Mouse (Mus musculus) lung, embryonic 14.5 days (tissue): ENCODE data around the gene Ankrd50. TPM values are rescaled to one million over a fixed set of nuclear protein-coding genes. Genes with fewer than 3 reads are reported as not detected.

Experiments used
- ATAC-seq: fragments of 200-750 bp; cut with Nextera tagmentation; 2 replicates; pipeline ENCODE4 v1.8.0; 2017; ENCODE audit warnings: mild to moderate bottlenecking, moderate TSS enrichment, moderate library complexity; ENCODE audit not compliant: insufficient read depth
- DNase-seq: peaks from one replicate; pipeline ENCODE4 v3.0.0-alpha.2; 2015
- H3K27ac ChIP-seq: fragments of 300-500 bp; sonication (generic); 2 replicates; pipeline ENCODE4 v1.5.1; 2014; ENCODE audit warnings: low read depth, mild to moderate bottlenecking, moderate library complexity
- H3K27me3 ChIP-seq: fragments of 300-500 bp; sonication (generic); 2 replicates; pipeline ENCODE4 v1.6.1; 2014; ENCODE audit warnings: low read length, control low read depth; ENCODE audit not compliant: insufficient read depth
- H3K36me3 ChIP-seq: fragments of 300-500 bp; sonication (generic); 2 replicates; pipeline ENCODE4 v1.6.1; 2014; ENCODE audit warnings: control low read depth; ENCODE audit not compliant: insufficient read depth
- H3K4me1 ChIP-seq: fragments of 300-500 bp; sonication (generic); 2 replicates; pipeline ENCODE4 v1.6.1; 2014; ENCODE audit warnings: antibody characterized with exemption, control low read depth; ENCODE audit not compliant: insufficient read depth
- H3K4me2 ChIP-seq: fragments of 300-500 bp; sonication (generic); 2 replicates; pipeline ENCODE4 v1.6.1; 2014; ENCODE audit warnings: mild to moderate bottlenecking
- H3K4me3 ChIP-seq: fragments of 300-500 bp; sonication (generic); 2 replicates; pipeline ENCODE4 v1.5.1; 2014; ENCODE audit warnings: low read depth, low read length
- H3K9ac ChIP-seq: fragments of 300-500 bp; sonication (generic); 2 replicates; pipeline ENCODE4 v1.6.1; 2014
- H3K9me3 ChIP-seq: fragments of 300-500 bp; sonication (generic); 2 replicates; pipeline ENCODE4 v1.6.1; 2016; ENCODE audit warnings: low read depth, low read length, control low read depth
- CTCF ChIP-seq: IDR thresholded peaks from 2 replicates; pipeline ENCODE4 v1.5.1; 2016; ENCODE audit warnings: antibody characterized with exemption, low read depth
- WGBS: fragments of 180-500 bp; shearing (Covaris S2); extraction: QIAGEN DNeasy Blood & Tissue Kit; methylation state at CpG from one replicate; pipeline ENCODE4 v1.1.7; 2014; 5-methylcytosine and 5-hydroxymethylcytosine counted together
- polyA plus RNA-seq: library from polyadenylated mRNA; unstranded; fragments of >200 nt; fragmentation: Nextera tagmentation; extraction: Ambion mirVana; gene quantifications from 2 replicates; pipeline ENCODE4 v1.2.1, GENCODE M21; 2014

Gene Ankrd50
- polyA plus RNA-seq, 1 experiment from 2014 or later: 24.8 TPM

GRCm38 (mm10) chr3:38501316-38501715 lies 16.7 kb upstream of the Ankrd50 start:
- DNase-seq (no peak), ATAC-seq (no peak)
- no peaks in the 10 kb centered on the region for H3K27me3 ChIP-seq
- no peaks in the 10 kb centered on the region for H3K4me1 ChIP-seq
- H3K27ac ChIP-seq: no peak overlapping the region
- no peak for TF ChIP-seq CTCF
- 70% methylated on average over 5 of the region's 5 CpGs for WGBS
- H3K4me3 ChIP-seq: no peak overlapping the region
- H3K9me3 ChIP-seq: no peaks in the 10 kb centered on the region
- H3K4me2 ChIP-seq: no peak overlapping the region
- no peaks in the 10 kb centered on the region for H3K36me3 ChIP-seq
- no peak overlapping the region for H3K9ac ChIP-seq

DNA sequence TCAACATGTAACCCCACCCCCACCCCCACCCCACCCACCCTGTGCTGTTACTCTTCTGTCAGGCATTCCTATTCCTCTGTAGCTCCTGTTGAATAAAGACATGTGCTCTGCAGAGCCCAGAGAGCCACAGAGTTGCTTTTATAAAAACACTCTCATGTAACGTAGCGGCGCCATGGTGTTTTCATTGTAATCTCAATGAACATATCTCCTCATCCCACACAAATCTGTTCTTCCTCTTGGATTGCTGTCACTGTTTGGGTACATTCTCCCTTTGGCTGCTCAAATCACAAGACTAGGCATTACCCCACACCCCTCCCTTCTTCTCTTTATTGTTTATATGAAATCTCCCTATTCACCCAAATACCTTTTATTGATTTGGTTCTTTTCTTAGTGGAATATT lies 13.9 kb upstream of the Ankrd50 start:
- H3K36me3 ChIP-seq: no peaks in the 10 kb centered on the region
- H3K4me1 ChIP-seq: no peaks in the 10 kb centered on the region
- H3K4me2 ChIP-seq: no peak overlapping the region
- H3K9me3 ChIP-seq: no peaks in the 10 kb centered on the region
- no peaks in the 10 kb centered on the region for H3K27me3 ChIP-seq
- 93% methylated on average over 3 of the region's 3 CpGs for WGBS
- no peak overlapping the region for H3K4me3 ChIP-seq
- ATAC-seq (no peak), DNase-seq (no peak)
- H3K27ac ChIP-seq: no peak overlapping the region
- TF ChIP-seq CTCF: no peak
- H3K9ac ChIP-seq: no peak overlapping the region

GRCm38 (mm10) chr3:38496795-38497385 lies 12.2 kb upstream of the Ankrd50 start:
- DNase-seq: no peak
- Histone ChIP-seq H3K4me1 (no peaks in the 10 kb centered on the region), H3K9me3 (no peaks in the 10 kb centered on the region), H3K4me3 (no peak overlapping the region), H3K9ac (no peak overlapping the region), H3K36me3 (no peaks in the 10 kb centered on the region), H3K4me2 (no peak overlapping the region), H3K27ac (no peak overlapping the region), H3K27me3 (no peaks in the 10 kb centered on the region)
- no peak for ATAC-seq
- TF ChIP-seq CTCF: no peak
- WGBS: 76% methylated on average over 3 of the region's 3 CpGs

- WGBS: 68% methylated on average over 3 of the region's 3 CpGs
Observed at GRCm38 (mm10) chr3:38491702-38492101, 7.1 kb upstream of the Ankrd50 start.

DNA sequence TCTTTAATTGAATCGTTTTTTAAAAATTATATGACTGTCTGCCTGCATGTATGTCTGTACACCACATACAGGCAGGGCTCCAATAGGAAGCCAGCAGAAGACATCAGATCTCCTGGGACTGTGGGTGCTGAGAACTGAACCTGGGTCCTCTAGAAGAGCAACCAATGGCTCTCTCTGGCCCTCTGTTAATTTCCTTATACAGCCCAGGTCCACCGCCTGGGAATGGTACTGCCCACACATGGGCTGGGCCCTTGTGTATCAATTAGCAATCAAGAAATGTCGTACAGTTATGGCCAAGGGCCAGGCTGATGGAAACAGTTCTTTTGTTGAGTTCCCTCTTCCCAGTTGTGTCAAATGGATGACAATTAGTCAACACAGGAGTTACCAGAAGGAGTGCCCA lies 6.6 kb upstream of the Ankrd50 start:
- Histone ChIP-seq H3K27ac (no peak overlapping the region), H3K27me3 (no peaks in the 10 kb centered on the region), H3K4me1 (no peaks in the 10 kb centered on the region), H3K4me2 (no peak overlapping the region), H3K9me3 (no peaks in the 10 kb centered on the region), H3K4me3 (no peak overlapping the region), H3K9ac (no peak overlapping the region), H3K36me3 (no peaks in the 10 kb centered on the region)
- ATAC-seq (no peak), DNase-seq (no peak)
- 75% methylated on average over 3 of the region's 3 CpGs for WGBS
- no peak for TF ChIP-seq CTCF

More at GRCm38 (mm10) chr3:38491702-38492101, 7.1 kb upstream of the Ankrd50 start:
- Histone ChIP-seq H3K27ac (no peak overlapping the region), H3K36me3 (no peaks in the 10 kb centered on the region), H3K4me3 (no peak overlapping the region), H3K27me3 (no peaks in the 10 kb centered on the region), H3K9me3 (no peaks in the 10 kb centered on the region), H3K4me2 (no peak overlapping the region), H3K4me1 (no peaks in the 10 kb centered on the region), H3K9ac (no peak overlapping the region)
- ATAC-seq (no peak), DNase-seq (peak; percentile 24)
- TF ChIP-seq CTCF: no peak

GRCm38 (mm10) chr3:38490720-38491119 lies 6.1 kb upstream of the Ankrd50 start:
- Histone ChIP-seq H3K9ac (no peak overlapping the region), H3K9me3 (no peaks in the 10 kb centered on the region), H3K4me2 (no peak overlapping the region), H3K4me3 (no peak overlapping the region), H3K27ac (no peak overlapping the region), H3K4me1 (no peaks in the 10 kb centered on the region), H3K27me3 (no peaks in the 10 kb centered on the region), H3K36me3 (no peaks in the 10 kb centered on the region)
- WGBS: 60% methylated on average over 2 of the region's 2 CpGs
- TF ChIP-seq CTCF: no peak
- ATAC-seq: no peak
- no peak for DNase-seq

GRCm38 (mm10) chr3:38485107-38485545 lies 482 bp upstream of the Ankrd50 start:
- ATAC-seq (peak; percentile 98), DNase-seq (no peak)
- Histone ChIP-seq H3K27ac (peak overlapping the region; percentile 68), H3K27me3 (no peaks in the 10 kb centered on the region), H3K4me3 (peak overlapping the region; percentile 88), H3K36me3 (peaks cover 17% of the 10 kb centered on the region; the same call in 1 of the 2 replicates), H3K9ac (peak overlapping the region; percentile 41; the same call in 1 of the 2 replicates), H3K4me2 (peak overlapping the region; percentile 72), H3K9me3 (no peaks in the 10 kb centered on the region), H3K4me1 (peaks cover 15% of the 10 kb centered on the region)
- 1% methylated on average over 26 of the region's 26 CpGs for WGBS
- TF ChIP-seq CTCF: no peak
